Mouse (Mus musculus): ENCODE data around the gene Mastl. TPM values are rescaled to one million over a fixed set of nuclear protein-coding genes. Genes with fewer than 3 reads are reported as not detected.

The Mastl gene
- 1.8 and 2.7 TPM in 2 replicates for polyA plus RNA-seq (2015; fragmentation: Nextera tagmentation; extraction: Ambion mirVana)

GRCm38 (mm10) chr2:23155777-23156607 lies at the start of gene Mastl, which contains the start of gene Yme1l1:
Gene Mastl, minus strand, starts transcription at chr2:23156024.
Gene Yme1l1, plus strand, starts transcription at chr2:23156369.

GRCm38 (mm10) chr2:23067552-23068369 lies 88.1 kb downstream of the Mastl start, which contains the start of gene Acbd5:
Gene Acbd5, plus strand, starts transcription at chr2:23068167.

Other genes starting within 250 kb of the Mastl start
- 56.7 and 60.5 TPM in 2 replicates for gene Abi1, start 115.8 kb downstream of the Mastl start, polyA plus RNA-seq (2015; fragmentation: Nextera tagmentation; extraction: Ambion mirVana)
- 57.2 and 59.7 TPM in 2 replicates for gene Acbd5, start 87.9 kb downstream of the Mastl start, polyA plus RNA-seq (2015; fragmentation: Nextera tagmentation; extraction: Ambion mirVana)
- gene Yme1l1, start 345 bp upstream of the Mastl start, polyA plus RNA-seq (2015; fragmentation: Nextera tagmentation; extraction: Ambion mirVana), result 47.9 and 48.8 TPM in 2 replicates
- gene 4931423N10Rik, start 51.5 kb upstream of the Mastl start, polyA plus RNA-seq (2015; fragmentation: Nextera tagmentation; extraction: Ambion mirVana), result 0.15 and 0.24 TPM in 2 replicates
- gene Nxph2, start 165.2 kb upstream of the Mastl start, polyA plus RNA-seq (2015; fragmentation: Nextera tagmentation; extraction: Ambion mirVana), result 6.1 and 6.9 TPM in 2 replicates

Measured in neural tube, postnatal 0 days (tissue).